In genomic region chr4:41615661-41616599, GRCm38 (mm10) we compare ENCODE assay signal across 8 mouse cellular contexts. TPM values are rescaled to one million over a fixed set of nuclear protein-coding genes. Genes with fewer than 3 reads are reported as not detected.
DNase-seq lines count a peak whose midpoint lies in the region; ATAC-seq and TF ChIP-seq lines count a peak whose summit lies in the region.
"Had no signal": no experiment of that assay in that cellular context is flagged by ENCODE, and none has a peak within 500 bp of the region (broad histone marks: within the 10 kb centered on the region; RNA-seq: fewer than 3 reads in every experiment).

No protein-coding gene starts in this region.

- no peak overlapping the region for H3K27ac ChIP-seq in intestine, postnatal 0 days (ENCODE audit: low read depth, low read length)
- H3K27ac ChIP-seq: liver, embryonic 14.5 days had no signal

- peak; percentile 50 for TF ChIP-seq CTCF in intestine, postnatal 0 days (IDR thresholded peaks at IDR 0.05; ENCODE audit: low read depth)

- H3K4me1 ChIP-seq in intestine, postnatal 0 days (replicated peaks; ENCODE audit: control insufficient read depth, insufficient read depth, low read length) = no peaks in the 10 kb centered on the region

- 47% methylated on average over 9 of the region's 9 CpGs for WGBS in intestine, postnatal 0 days

- peak; percentile 99 for DNase-seq in Muller cell, postnatal 12 days (ENCODE audit: inconsistent ontology term)
- DNase-seq in cerebellum, postnatal 10 days = peak; percentile 80 to 88
- DNase-seq in lung, postnatal 10 days = peak; percentile 56
- DNase-seq in spleen, postnatal 36 days (ENCODE audit: low spot score in 2 of 2) = no peak
- DNase-seq in thymus, adult 18-20 months = no peak
- DNase-seq in kidney, postnatal 10 days = no peak

- no peaks in the 10 kb centered on the region for H3K9me3 ChIP-seq in intestine, postnatal 0 days (ENCODE audit: control insufficient read depth)

- no peak overlapping the region for H3K9ac ChIP-seq in intestine, postnatal 0 days (ENCODE audit: low read depth, low read length)
- H3K9ac ChIP-seq: liver, embryonic 14.5 days had no signal

- no peaks in the 10 kb centered on the region for H3K36me3 ChIP-seq in intestine, postnatal 0 days (ENCODE audit: control insufficient read depth, insufficient read depth)

- no peak overlapping the region for H3K4me2 ChIP-seq in intestine, postnatal 0 days (replicated peaks; ENCODE audit: low read depth)

- ATAC-seq in intestine, postnatal 0 days = 0 out of 2 replicates have a peak, but pooled peaks have one; percentile 36

- no peak overlapping the region for H3K4me3 ChIP-seq in intestine, postnatal 0 days (ENCODE audit: low read depth, low read length)

- H3K27me3 ChIP-seq in intestine, postnatal 0 days (replicated peaks; ENCODE audit: control insufficient read depth, insufficient read depth, low read length) = no peaks in the 10 kb centered on the region

RNA-seq across cellular contexts. Expression of gene Enho, which starts 24.2 kb away (rescaled TPM):
- polyA plus RNA-seq in intestine, postnatal 0 days (2015; fragmentation: Nextera tagmentation; extraction: Ambion mirVana) = 8.5 and 8.6 TPM in 2 replicates

RNA-seq across cellular contexts. Expression of gene Dnaic1, which starts 46.4 kb away (rescaled TPM):
- 2.3 and 3.4 TPM in 2 replicates for polyA plus RNA-seq in intestine, postnatal 0 days (2015; fragmentation: Nextera tagmentation; extraction: Ambion mirVana)

RNA-seq across cellular contexts. Expression of gene Fam219a, which starts 46.6 kb away (rescaled TPM):
- 3.2 and 4.9 TPM in 2 replicates for polyA plus RNA-seq in intestine, postnatal 0 days (2015; fragmentation: Nextera tagmentation; extraction: Ambion mirVana)

Comparison
In these comparisons a context has a peak if more than half of its experiments do, and no peak if none do; other contexts are left out.
1. DNase-seq: peak in Muller cell, postnatal 12 days (single experiment), cerebellum, postnatal 10 days (2 of 2) and lung, postnatal 10 days (single experiment); none in spleen, postnatal 36 days (0 of 2), thymus, adult 18-20 months (0 of 2) and kidney, postnatal 10 days (single experiment).